Mouse (Mus musculus): ENCODE measurements around the gene Ubac2.

DNA sequence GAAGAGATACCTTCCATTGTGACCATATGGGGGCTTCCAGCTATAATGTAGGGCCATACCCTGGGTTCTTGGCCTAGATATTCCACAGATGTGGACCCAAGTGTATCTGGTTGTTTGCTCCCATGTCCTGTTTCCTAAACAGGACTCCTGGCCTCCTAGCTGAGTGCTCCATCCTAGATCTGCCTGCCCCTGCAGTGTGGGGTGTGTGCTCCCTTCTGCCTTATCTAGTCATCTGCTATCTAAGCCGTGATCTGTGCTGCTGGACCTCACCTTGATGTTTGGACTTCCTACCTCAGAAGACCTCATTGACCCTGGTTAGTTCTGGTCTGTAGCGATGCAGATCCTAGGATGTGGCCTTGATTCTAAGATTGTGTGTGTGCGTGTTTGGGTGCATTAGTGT, 111.4 kb downstream of the Ubac2 start:
- TF ChIP-seq CTCF (IDR thresholded peaks at IDR 0.05; ENCODE audit: low read depth) (no peak), EP300 (optimal IDR thresholded peaks at IDR 0.05) (no peak)
